In genomic region chr10:81292554-81293333, GRCm38 (mm10) we compare ENCODE assay signal across 8 mouse cellular contexts. TPM values are rescaled to one million over a fixed set of nuclear protein-coding genes. Genes with fewer than 3 reads are reported as not detected.
DNase-seq lines count a peak whose midpoint lies in the region; ATAC-seq and TF ChIP-seq lines count a peak whose summit lies in the region.

Pip5k1c (plus strand) TSS chr10:81292963.

- H3K9ac ChIP-seq in kidney, embryonic 14.5 days (ENCODE audit: low read depth, low read length) = peak within 1 kb of the TSS; percentile 50
- peak within 1 kb of the TSS; percentile 74 for H3K9ac ChIP-seq in limb, embryonic 15.5 days

- H3K9me3 ChIP-seq in kidney, embryonic 14.5 days (ENCODE audit: control insufficient read depth, low read length) = no peaks in the 10 kb centered on the region
- no peaks in the 10 kb centered on the region for H3K9me3 ChIP-seq in limb, embryonic 15.5 days

- peaks cover 16% of the 10 kb centered on the region for H3K27me3 ChIP-seq in kidney, embryonic 14.5 days (ENCODE audit: control insufficient read depth, insufficient read depth, low read length)
- peaks cover 24% of the 10 kb centered on the region for H3K27me3 ChIP-seq in limb, embryonic 15.5 days

- peaks cover 40% of the 10 kb centered on the region for H3K4me1 ChIP-seq in bone marrow macrophage, adult 2 months (ENCODE audit: control insufficient read depth, insufficient read depth, low read length)
- H3K4me1 ChIP-seq in embryonic fibroblast, embryonic 13.5 days (ENCODE audit: control insufficient read depth, insufficient read depth, low read length) = peaks cover 5% of the 10 kb centered on the region; the same call in 1 of the 2 replicates
- H3K4me1 ChIP-seq in kidney, embryonic 14.5 days (ENCODE audit: control insufficient read depth, insufficient read depth, low read length) = peaks cover 29% of the 10 kb centered on the region
- H3K4me1 ChIP-seq in limb, embryonic 15.5 days = peaks cover 50% of the 10 kb centered on the region

- peak; percentile 100 for DNase-seq in A20 (ENCODE audit: low read depth, low spot score)
- peak; percentile 100 for DNase-seq in heart, adult 9 months (ENCODE audit: low spot score in 2 of 2)
- DNase-seq in monocyte, adult 2 months (ENCODE audit: low read depth in 1 of 2, low spot score in 2 of 2) = peak; percentile 99 to 100
- DNase-seq in spleen, postnatal 36 days (ENCODE audit: low spot score in 2 of 2) = peak; percentile 100

- ATAC-seq in kidney, embryonic 14.5 days (ENCODE audit: low FRiP score, low TSS enrichment) = peak; percentile 95
- ATAC-seq in limb, embryonic 15.5 days (ENCODE audit: insufficient number of reproducible peaks, low FRiP score, low TSS enrichment, low read depth) = peak; percentile 95

- peak within 1 kb of the TSS; percentile 99 for H3K4me2 ChIP-seq in kidney, embryonic 14.5 days (replicated peaks; ENCODE audit: low read depth, low read length)
- peak within 1 kb of the TSS; percentile 79 for H3K4me2 ChIP-seq in limb, embryonic 15.5 days

- peak within 1 kb of the TSS; percentile 94 for H3K4me3 ChIP-seq in bone marrow macrophage, adult 2 months (ENCODE audit: insufficient read depth, low read length)
- H3K4me3 ChIP-seq in embryonic fibroblast, embryonic 13.5 days (ENCODE audit: insufficient read depth, low read length) = peak within 1 kb of the TSS; percentile 62
- H3K4me3 ChIP-seq in kidney, embryonic 14.5 days (ENCODE audit: low read length) = peak within 1 kb of the TSS; percentile 77
- peak within 1 kb of the TSS; percentile 86 for H3K4me3 ChIP-seq in limb, embryonic 15.5 days

- peak; percentile 91 for TF ChIP-seq CTCF in bone marrow macrophage, adult 2 months (IDR thresholded peaks at IDR 0.05; ENCODE audit: low read depth, low read length)
- TF ChIP-seq CTCF in embryonic fibroblast, embryonic 13.5 days (IDR thresholded peaks at IDR 0.05; ENCODE audit: borderline replicate concordance, insufficient read depth, low read length) = peak; percentile 89

- 0 out of 2 replicates have a peak, but pooled peaks have one; percentile 11 for TF ChIP-seq POLR2A in bone marrow macrophage, adult 2 months (IDR thresholded peaks at IDR 0.05; ENCODE audit: borderline replicate concordance, low read depth, low read length)
- TF ChIP-seq POLR2A in embryonic fibroblast, embryonic 13.5 days (IDR thresholded peaks at IDR 0.05; ENCODE audit: low read depth, low read length) = peak; percentile 84

- under 1% methylated on average over 66 of the region's 80 CpGs for WGBS in kidney, embryonic 14.5 days
- WGBS in limb, embryonic 15.5 days = under 1% methylated on average over 67 of the region's 80 CpGs

- no peaks in the 10 kb centered on the region for H3K36me3 ChIP-seq in kidney, embryonic 14.5 days (ENCODE audit: control insufficient read depth, insufficient read depth, low read length)
- peaks cover 12% of the 10 kb centered on the region; the same call in 1 of the 2 replicates for H3K36me3 ChIP-seq in limb, embryonic 15.5 days

- H3K27ac ChIP-seq in bone marrow macrophage, adult 2 months (ENCODE audit: insufficient read depth, low read depth, low read length) = peak within 1 kb of the TSS; percentile 69
- H3K27ac ChIP-seq in embryonic fibroblast, embryonic 13.5 days (ENCODE audit: insufficient read depth, low read length) = no peak within 1 kb of the TSS
- H3K27ac ChIP-seq in kidney, embryonic 14.5 days (ENCODE audit: low read depth, low read length) = peak within 1 kb of the TSS; percentile 40
- peak within 1 kb of the TSS; percentile 91 for H3K27ac ChIP-seq in limb, embryonic 15.5 days

RNA-seq across cellular contexts. Expression of gene Pip5k1c, which starts in this region (rescaled TPM):
- 90.9 and 106 TPM in 2 replicates for polyA plus RNA-seq in bone marrow macrophage, adult 2 months (2012; ENCODE audit: insufficient read depth, insufficient read length, missing spikeins)
- polyA plus RNA-seq in embryonic fibroblast, embryonic 13.5 days (2011; ENCODE audit: insufficient read length, low read depth, missing spikeins) = 40.1 and 43.0 TPM in 2 replicates
- 25.4 and 60.7 TPM in 2 replicates for polyA plus RNA-seq in kidney, embryonic 14.5 days (2014; fragmentation: Nextera tagmentation; extraction: Ambion mirVana)
- 44.8 and 48.1 TPM in 2 replicates for polyA plus RNA-seq in limb, embryonic 15.5 days (2015; fragmentation: Nextera tagmentation; extraction: Ambion mirVana)
